Mouse (Mus musculus) sigmoid colon, adult 10 weeks (tissue): ENCODE data around the gene Osbpl11. TPM values are rescaled to one million over a fixed set of nuclear protein-coding genes. Genes with fewer than 3 reads are reported as not detected.

Experiments
- polyA plus RNA-seq: library from polyadenylated mRNA; stranded (reverse); fragments of 350-450 nt; fragmentation: Illumina TruSeq; extraction: RNeasy Lipid Tissue Mini Kit (QIAGEN cat#74804); gene quantifications from one replicate; pipeline ENCODE4 v1.2.3, GENCODE M21; 2014; ENCODE audit warnings: low read depth, low replicate concordance

The Osbpl11 gene
- polyA plus RNA-seq: 11.7 TPM

GRCm38 (mm10) chr16:33184901-33185260 lies at the start of gene Osbpl11:
Gene Osbpl11 (plus strand): TSS chr16:33185071.

GRCm38 (mm10) chr16:33251194-33252051 lies 66.6 kb downstream of the Osbpl11 start, which contains the start of gene Snx4:
Gene Snx4 (plus strand): TSS chr16:33251442.

Other genes starting within 250 kb of the Osbpl11 start
- gene Iqcg, start 128.9 kb upstream of the Osbpl11 start, polyA plus RNA-seq: 1.7 TPM
- gene Rpl35a, start 128.6 kb upstream of the Osbpl11 start, polyA plus RNA-seq: 1,014 TPM
- gene Lmln, start 122.5 kb upstream of the Osbpl11 start, polyA plus RNA-seq: 1.8 TPM
- gene Snx4, start 66.4 kb downstream of the Osbpl11 start, polyA plus RNA-seq: 93.9 TPM
- 73.7 TPM for gene Zfp148, start 195.8 kb downstream of the Osbpl11 start, polyA plus RNA-seq